Mouse (Mus musculus) stomach, postnatal 0 days (tissue): ENCODE data around the gene Olfr1219. TPM values are rescaled to one million over a fixed set of nuclear protein-coding genes. Genes with fewer than 3 reads are reported as not detected.

Source experiments
- ATAC-seq: fragments of 200-750 bp; cut with Nextera tagmentation; 2 replicates; pipeline ENCODE4 v1.8.0; 2017; ENCODE audit not compliant: low FRiP score, low TSS enrichment
- DNase-seq: peaks from one replicate; pipeline ENCODE4 v3.0.0-alpha.2; 2016; ENCODE audit warnings: low spot score
- H3K27ac ChIP-seq: fragments of 300-500 bp; sonication (generic); replicated peaks from 2 replicates; pipeline ENCODE4 v1.5.1; 2014; ENCODE audit warnings: mild to moderate bottlenecking, control low read depth
- H3K27me3 ChIP-seq: fragments of 300-500 bp; sonication (generic); 2 replicates; pipeline ENCODE4 v1.6.1; 2014; ENCODE audit warnings: low read length; ENCODE audit not compliant: control insufficient read depth, insufficient read depth
- H3K36me3 ChIP-seq: fragments of 300-500 bp; sonication (generic); 2 replicates; pipeline ENCODE4 v1.6.1; 2014; ENCODE audit warnings: low read length, mixed read lengths; ENCODE audit not compliant: control insufficient read depth, insufficient read depth
- H3K4me1 ChIP-seq: fragments of 300-500 bp; sonication (generic); replicated peaks from 2 replicates; pipeline ENCODE4 v1.6.1; 2014; ENCODE audit warnings: antibody characterized with exemption; ENCODE audit not compliant: control insufficient read depth, insufficient read depth
- H3K4me2 ChIP-seq: fragments of 300-500 bp; sonication (generic); replicated peaks from 2 replicates; pipeline ENCODE4 v1.6.1; 2014; ENCODE audit warnings: low read depth, mild to moderate bottlenecking, control low read depth, moderate library complexity
- H3K4me3 ChIP-seq: fragments of 300-500 bp; sonication (generic); 2 replicates; pipeline ENCODE4 v1.5.1; 2014; ENCODE audit warnings: low read depth, low read length, control low read depth
- H3K9ac ChIP-seq: fragments of 300-500 bp; sonication (generic); 2 replicates; pipeline ENCODE4 v1.6.1; 2014; ENCODE audit warnings: mild to moderate bottlenecking, low read length, control low read depth, mixed read lengths
- H3K9me3 ChIP-seq: fragments of 300-500 bp; sonication (generic); 2 replicates; pipeline ENCODE4 v1.6.1; 2016; ENCODE audit warnings: low read length; ENCODE audit not compliant: control insufficient read depth
- CTCF ChIP-seq: IDR thresholded peaks from 2 replicates; pipeline ENCODE4 v1.5.1; 2016; ENCODE audit warnings: antibody characterized with exemption, low read depth, mild to moderate bottlenecking, moderate library complexity
- EP300 ChIP-seq: optimal IDR thresholded peaks from 2 replicates; pipeline ENCODE3; 2016; ENCODE audit warnings: antibody characterized with exemption
- WGBS: fragments of 180-500 bp; shearing (Covaris S2); extraction: QIAGEN DNeasy Blood & Tissue Kit; methylation state at CpG from one replicate; pipeline ENCODE4 v1.1.7; 2014; 5-methylcytosine and 5-hydroxymethylcytosine counted together
- polyA plus RNA-seq: library from polyadenylated mRNA; unstranded; fragments of >200 nt; fragmentation: Nextera tagmentation; extraction: Ambion mirVana; gene quantifications from 2 replicates; pipeline ENCODE4 v1.2.1, GENCODE M21; 2015

Olfr1219 gene
- polyA plus RNA-seq, 1 experiment from 2014 or later = not detected

- Histone ChIP-seq H3K36me3 (no peaks in the 10 kb centered on the region), H3K4me2 (no peak overlapping the region), H3K9me3 (no peaks in the 10 kb centered on the region), H3K27ac (no peak overlapping the region), H3K9ac (no peak overlapping the region), H3K27me3 (no peaks in the 10 kb centered on the region), H3K4me3 (no peak overlapping the region), H3K4me1 (no peaks in the 10 kb centered on the region)
- ATAC-seq (no peak), DNase-seq (no peak)
- no peak for TF ChIP-seq CTCF
- TF ChIP-seq EP300 = no peak
Observed at GRCm38 (mm10) chr2:89081487-89081886, 1.8 kb downstream of the Olfr1219 start.

GRCm38 (mm10) chr2:89061087-89061486 lies 22.2 kb downstream of the Olfr1219 start, which contains the start of gene Olfr1218:
Gene Olfr1218, minus strand, starts transcription at chr2:89061187.
- ATAC-seq (no peak), DNase-seq (no peak)
- no peak for TF ChIP-seq EP300
- no peak for TF ChIP-seq CTCF
- H3K27me3 ChIP-seq = no peaks in the 10 kb centered on the region
- no peak within 1 kb of the TSS for H3K9ac ChIP-seq
- H3K4me1 ChIP-seq = no peaks in the 10 kb centered on the region
- no peak within 1 kb of the TSS for H3K4me3 ChIP-seq
- H3K36me3 ChIP-seq = no peaks in the 10 kb centered on the region
- no peak within 1 kb of the TSS for H3K27ac ChIP-seq
- no peak within 1 kb of the TSS for H3K4me2 ChIP-seq
- no peaks in the 10 kb centered on the region for H3K9me3 ChIP-seq

- H3K4me2 ChIP-seq = no peak within 1 kb of the TSS
- no peak within 1 kb of the TSS for H3K27ac ChIP-seq
- 62% methylated on average over 2 of the region's 2 CpGs for WGBS
- H3K4me3 ChIP-seq = no peak within 1 kb of the TSS
- DNase-seq (no peak), ATAC-seq (no peak)
- H3K4me1 ChIP-seq = no peaks in the 10 kb centered on the region
- no peaks in the 10 kb centered on the region for H3K36me3 ChIP-seq
- H3K27me3 ChIP-seq = no peaks in the 10 kb centered on the region
- TF ChIP-seq EP300 (no peak), CTCF (no peak)
- H3K9ac ChIP-seq = no peak within 1 kb of the TSS
- H3K9me3 ChIP-seq = no peaks in the 10 kb centered on the region
Observed at GRCm38 (mm10) chr2:89031965-89032364, 51.3 kb downstream of the Olfr1219 start, which contains the start of gene Olfr1217. Gene Olfr1217, minus strand, starts transcription at chr2:89032065.

Other genes with a start within 250 kb of the Olfr1219 start
- gene Olfr1204, start 234.2 kb downstream of the Olfr1219 start, polyA plus RNA-seq = not detected in 2 replicates
- gene Olfr1206, start 220.3 kb downstream of the Olfr1219 start, polyA plus RNA-seq = not detected in 2 replicates
- gene Olfr1208, start 181.2 kb downstream of the Olfr1219 start, polyA plus RNA-seq = not detected in 2 replicates
- gene Olfr1209, start 168.4 kb downstream of the Olfr1219 start, polyA plus RNA-seq = not detected in 2 replicates
- gene Olfr1211, start 145.4 kb downstream of the Olfr1219 start, polyA plus RNA-seq = not detected in 2 replicates
- gene Olfr1212, start 129.5 kb downstream of the Olfr1219 start, polyA plus RNA-seq = not detected in 2 replicates
- gene Gm13762, start 103.2 kb downstream of the Olfr1219 start, polyA plus RNA-seq = not detected in 2 replicates
- gene Olfr1214, start 90.9 kb downstream of the Olfr1219 start, polyA plus RNA-seq = not detected in 2 replicates
- not detected in 2 replicates for gene Olfr1215, start 76.5 kb downstream of the Olfr1219 start, polyA plus RNA-seq
- not detected in 2 replicates for gene Olfr1216, start 65.2 kb downstream of the Olfr1219 start, polyA plus RNA-seq
- not detected in 2 replicates for gene Olfr1217, start 51.4 kb downstream of the Olfr1219 start, polyA plus RNA-seq
- not detected in 2 replicates for gene Olfr1218, start 22.3 kb downstream of the Olfr1219 start, polyA plus RNA-seq
- not detected in 2 replicates for gene Olfr1220, start 23.3 kb upstream of the Olfr1219 start, polyA plus RNA-seq
- 0.04 TPM in 1 of 2 replicates, not detected in the other for gene Olfr1221, start 33.8 kb upstream of the Olfr1219 start, polyA plus RNA-seq
- gene Olfr1222, start 49.5 kb upstream of the Olfr1219 start, polyA plus RNA-seq = not detected in 2 replicates
- gene Olfr1223, start 68.0 kb upstream of the Olfr1219 start, polyA plus RNA-seq = not detected in 2 replicates
- gene Olfr1224-ps1, start 80.6 kb upstream of the Olfr1219 start, polyA plus RNA-seq = not detected in 2 replicates
- gene Olfr1225, start 91.2 kb upstream of the Olfr1219 start, polyA plus RNA-seq = not detected in 2 replicates
- 0.01 TPM in 1 of 2 replicates, not detected in the other for gene Olfr1226, start 116.5 kb upstream of the Olfr1219 start, polyA plus RNA-seq
- not detected in 2 replicates for gene Olfr1228, start 170.5 kb upstream of the Olfr1219 start, polyA plus RNA-seq
- not detected in 2 replicates for gene Olfr1229, start 204.5 kb upstream of the Olfr1219 start, polyA plus RNA-seq
- gene Olfr1230, start 213.8 kb upstream of the Olfr1219 start, polyA plus RNA-seq = not detected in 2 replicates
- gene Olfr1231, start 223.6 kb upstream of the Olfr1219 start, polyA plus RNA-seq = 0.02 TPM in 1 of 2 replicates, not detected in the other
- not detected in 2 replicates for gene Olfr1232, start 246.2 kb upstream of the Olfr1219 start, polyA plus RNA-seq